Mouse (Mus musculus) midbrain, embryonic 13.5 days (tissue): ENCODE data around the gene Bag5. TPM values are rescaled to one million over a fixed set of nuclear protein-coding genes. Genes with fewer than 3 reads are reported as not detected.

Experiments
- polyA plus RNA-seq: library from polyadenylated mRNA; unstranded; fragments of >200 nt; fragmentation: Nextera tagmentation; extraction: Ambion mirVana; gene quantifications from 2 replicates; pipeline ENCODE4 v1.2.1, GENCODE M21; 2015

Bag5 gene
- polyA plus RNA-seq, 1 experiment from 2014 or later: 63.9 TPM

Other genes starting within 250 kb of the Bag5 start
- gene Gm266, start 227.4 kb downstream of the Bag5 start, polyA plus RNA-seq: 0.81 and 0.98 TPM in 2 replicates
- gene Eif5, start 175.2 kb downstream of the Bag5 start, polyA plus RNA-seq: 593 and 657 TPM in 2 replicates
- 49.2 and 57.2 TPM in 2 replicates for gene Mark3, start 138.7 kb downstream of the Bag5 start, polyA plus RNA-seq
- 1,952 and 2,005 TPM in 2 replicates for gene Ckb, start 40.9 kb downstream of the Bag5 start, polyA plus RNA-seq
- 9.0 and 9.4 TPM in 2 replicates for gene Trmt61a, start 35.2 kb downstream of the Bag5 start, polyA plus RNA-seq
- gene Apopt1, start within 50 bp of the Bag5 start, polyA plus RNA-seq: 59.5 and 59.6 TPM in 2 replicates
- 545 and 546 TPM in 2 replicates for gene Klc1, start 45.6 kb upstream of the Bag5 start, polyA plus RNA-seq
- gene Xrcc3, start 100.6 kb upstream of the Bag5 start, polyA plus RNA-seq: 3.9 and 4.4 TPM in 2 replicates
- 34.7 and 36.6 TPM in 2 replicates for gene Zfyve21, start 100.9 kb upstream of the Bag5 start, polyA plus RNA-seq
- 17.8 and 19.7 TPM in 2 replicates for gene Ppp1r13b, start 194.9 kb upstream of the Bag5 start, polyA plus RNA-seq